Mouse (Mus musculus): ENCODE results near the gene Elmo2. TPM values are rescaled to one million over a fixed set of nuclear protein-coding genes. Genes with fewer than 3 reads are reported as not detected.

Elmo2 gene
- polyA plus RNA-seq, 1 experiment from 2014 or later: 39.1 TPM

GRCm38 (mm10) chr2:165246349-165246748 lies 79.9 kb downstream of the Elmo2 start:
- WGBS (ENCODE audit: missing documents): 79% methylated on average over 11 of the region's 11 CpGs
- H3K4me3 ChIP-seq (ENCODE audit: inconsistent target): no peak overlapping the region
- H3K79me2 ChIP-seq (ENCODE audit: inconsistent target): no peaks in the 10 kb centered on the region
- no peak overlapping the region for H3K27ac ChIP-seq
- H3K36me3 ChIP-seq (ENCODE audit: inconsistent target): no peaks in the 10 kb centered on the region

- no peak overlapping the region for H3K27ac ChIP-seq
- no peaks in the 10 kb centered on the region for H3K36me3 ChIP-seq (ENCODE audit: inconsistent target)
- WGBS (ENCODE audit: missing documents): 44% methylated on average over 11 of the region's 11 CpGs
- no peak overlapping the region for H3K4me3 ChIP-seq (ENCODE audit: inconsistent target)
- no peaks in the 10 kb centered on the region for H3K79me2 ChIP-seq (ENCODE audit: inconsistent target)
These were observed 83.1 kb downstream of the Elmo2 start for GRCm38 (mm10) chr2:165243122-165243720.

- 25% methylated on average over 9 of the region's 13 CpGs for WGBS (ENCODE audit: missing documents)
- H3K79me2 ChIP-seq (ENCODE audit: inconsistent target): no peaks in the 10 kb centered on the region
- H3K27ac ChIP-seq: no peak overlapping the region
- no peak overlapping the region for H3K4me3 ChIP-seq (ENCODE audit: inconsistent target)
- no peaks in the 10 kb centered on the region for H3K36me3 ChIP-seq (ENCODE audit: inconsistent target)
These were observed 83.7 kb downstream of the Elmo2 start for GRCm38 (mm10) chr2:165242575-165242974.

GRCm38 (mm10) chr2:165241786-165242185 lies 84.5 kb downstream of the Elmo2 start:
- no peak overlapping the region for H3K27ac ChIP-seq
- H3K36me3 ChIP-seq (ENCODE audit: inconsistent target): no peaks in the 10 kb centered on the region
- no peak overlapping the region for H3K4me3 ChIP-seq (ENCODE audit: inconsistent target)
- 20% methylated on average over 7 of the region's 7 CpGs for WGBS (ENCODE audit: missing documents)
- H3K79me2 ChIP-seq (ENCODE audit: inconsistent target): no peaks in the 10 kb centered on the region

- no peaks in the 10 kb centered on the region for H3K79me2 ChIP-seq (ENCODE audit: inconsistent target)
- H3K4me3 ChIP-seq (ENCODE audit: inconsistent target): no peak overlapping the region
- WGBS (ENCODE audit: missing documents): 44% methylated on average over 8 of the region's 8 CpGs
- H3K36me3 ChIP-seq (ENCODE audit: inconsistent target): no peaks in the 10 kb centered on the region
- H3K27ac ChIP-seq: no peak overlapping the region
These were observed 85.9 kb downstream of the Elmo2 start for GRCm38 (mm10) chr2:165240371-165240770.

GRCm38 (mm10) chr2:165239533-165240144 lies 86.6 kb downstream of the Elmo2 start:
- H3K79me2 ChIP-seq (ENCODE audit: inconsistent target): no peaks in the 10 kb centered on the region
- no peak overlapping the region for H3K27ac ChIP-seq
- no peak overlapping the region for H3K4me3 ChIP-seq (ENCODE audit: inconsistent target)
- no peaks in the 10 kb centered on the region for H3K36me3 ChIP-seq (ENCODE audit: inconsistent target)
- WGBS (ENCODE audit: missing documents): 14% methylated on average over 15 of the region's 15 CpGs

- 26% methylated on average over 12 of the region's 12 CpGs for WGBS (ENCODE audit: missing documents)
- H3K36me3 ChIP-seq (ENCODE audit: inconsistent target): no peaks in the 10 kb centered on the region
- H3K4me3 ChIP-seq (ENCODE audit: inconsistent target): no peak overlapping the region
- H3K27ac ChIP-seq: no peak overlapping the region
- no peaks in the 10 kb centered on the region for H3K79me2 ChIP-seq (ENCODE audit: inconsistent target)
These were observed 87.7 kb downstream of the Elmo2 start for GRCm38 (mm10) chr2:165238416-165239145.

Other genes with a start within 250 kb of the Elmo2 start
- gene 1700025C18Rik, start 235.7 kb downstream of the Elmo2 start, polyA plus RNA-seq (2018): not detected in 3 replicates
- gene Cdh22, start 91.6 kb downstream of the Elmo2 start, polyA plus RNA-seq (2018): not detected in 3 replicates
- 29.3 to 58.1 TPM (median 53.2 TPM) in 3 replicates for gene Slc35c2, start 38.6 kb downstream of the Elmo2 start, polyA plus RNA-seq (2018)
- gene Zfp663, start 42.2 kb upstream of the Elmo2 start, polyA plus RNA-seq (2018): not detected in 3 replicates
- gene Zfp334, start 61.8 kb upstream of the Elmo2 start, polyA plus RNA-seq (2018): 0.06 to 0.09 TPM (median 0.06 TPM) in 3 replicates
- gene Ocstamp, start 73.9 kb upstream of the Elmo2 start, polyA plus RNA-seq (2018): 0.10 TPM in 1 of 3 replicates, not detected in the others
- 0.27 to 1.1 TPM (median 0.38 TPM) in 3 replicates for gene Slc13a3, start 146.8 kb upstream of the Elmo2 start, polyA plus RNA-seq (2018)
- gene Trp53rka, start 166.8 kb upstream of the Elmo2 start, polyA plus RNA-seq (2018): 4.6 to 17.2 TPM (median 11.5 TPM) in 3 replicates
- not detected in 3 replicates for gene Slc2a10, start 177.3 kb upstream of the Elmo2 start, polyA plus RNA-seq (2018)